In the genomic region with DNA sequence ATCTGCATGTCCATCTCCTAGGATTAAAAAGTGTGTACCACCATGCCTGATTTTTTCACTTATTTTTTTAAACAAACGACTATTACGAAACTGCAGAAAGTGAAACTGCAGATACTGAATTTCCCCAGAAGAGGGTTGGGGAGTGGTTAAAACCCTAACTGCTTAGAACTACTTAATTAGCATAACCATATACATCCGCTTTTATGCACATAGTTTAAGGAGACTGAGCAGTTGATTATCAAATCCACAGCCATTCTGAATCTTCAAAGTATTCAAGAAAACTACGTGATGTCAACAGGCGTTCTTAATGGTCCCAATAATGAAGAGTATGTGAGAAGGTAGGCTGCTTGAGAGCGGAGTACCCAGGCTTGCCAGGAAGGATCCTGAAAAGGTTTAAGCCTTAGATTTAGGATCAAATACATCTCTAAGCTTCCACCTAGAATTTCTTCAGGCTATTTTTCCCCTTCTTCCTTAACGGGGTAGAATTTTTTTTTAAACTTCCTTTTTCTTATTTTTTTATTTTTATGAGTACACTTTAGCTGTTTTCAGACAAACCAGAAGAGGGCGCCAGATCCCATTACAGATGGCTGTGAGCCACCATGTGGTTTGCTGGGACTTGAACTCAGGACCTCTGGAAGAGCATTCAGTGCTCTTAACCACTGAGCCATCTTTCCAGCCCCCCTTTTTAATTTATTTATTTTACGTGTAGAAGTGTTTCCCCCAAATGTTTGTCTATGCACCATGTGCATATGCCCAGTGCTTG, we compare ENCODE assay signal across 9 mouse cellular contexts. TPM values are rescaled to one million over a fixed set of nuclear protein-coding genes. Genes with fewer than 3 reads are reported as not detected.
DNase-seq lines count a peak whose midpoint lies in the region; ATAC-seq and TF ChIP-seq lines count a peak whose summit lies in the region.
"Had no signal": no experiment of that assay in that cellular context is flagged by ENCODE, and none has a peak within 500 bp of the region (broad histone marks: within the 10 kb centered on the region; RNA-seq: fewer than 3 reads in every experiment).

No protein-coding gene starts in this region.

- peaks cover 2% of the 10 kb centered on the region for H3K4me1 ChIP-seq in bone marrow, adult 2 months (ENCODE audit: control insufficient read depth, insufficient read depth, low read length)

- H3K27ac ChIP-seq in bone marrow, adult 2 months (ENCODE audit: control insufficient read depth, insufficient read depth, low read depth, low read length, poor library complexity): peak overlapping the region; percentile 54; the same call in 1 of the 2 replicates
- H3K27ac ChIP-seq: midbrain, embryonic 12.5 days had no signal

- peak; percentile 38; the same call in 1 of the 2 replicates for TF ChIP-seq CTCF in bone marrow, adult 2 months (IDR thresholded peaks at IDR 0.05; ENCODE audit: control insufficient read depth, insufficient read depth, low read length)

- peak overlapping the region; percentile 52 for H3K4me3 ChIP-seq in bone marrow, adult 2 months (replicated peaks; ENCODE audit: control insufficient read depth, low read depth, low read length)
- H3K4me3 ChIP-seq: midbrain, embryonic 12.5 days had no signal

- intact Hi-C loops in left cerebral cortex, postnatal 4 days (cut with DNase I): no loop called here
- intact Hi-C loops in left cerebral cortex, postnatal 36 days (cut with DNase I): loop anchor here (2.0 to 5.0 kb wide), 2 partner anchors 58 to 83 kb away; no protein-coding TSS in a partner anchor

- DNase-seq in adrenal gland, adult 18-20 months (ENCODE audit: low spot score in 2 of 2): peak; percentile 16 to 37
- DNase-seq in adrenal gland, postnatal 4 days (ENCODE audit: low spot score in 2 of 2): no peak
- DNase-seq in left cerebral cortex, postnatal 4 days: peak; percentile 28
- no peak for DNase-seq in left cerebral cortex, postnatal 36 days (ENCODE audit: low spot score in 2 of 2)
- DNase-seq in kidney, postnatal 14 days: peak; percentile 42
- DNase-seq in spleen, postnatal 36 days (ENCODE audit: low spot score in 2 of 2): peak; percentile 36 to 50

- TF ChIP-seq POLR2A in bone marrow, adult 2 months (IDR thresholded peaks at IDR 0.05; ENCODE audit: borderline replicate concordance, control insufficient read depth, low read depth, low read length): no peak

- no peak for ATAC-seq in erythroblast, adult 5-6 weeks (replicated peaks; ENCODE audit: low FRiP score, poor library complexity, severe bottlenecking)

- WGBS in bone marrow, adult 2 months: 16% methylated on average over 9 of the region's 9 CpGs

RNA-seq across cellular contexts. Expression of gene Pfkm, which starts 2.8 kb away (rescaled TPM):
- 10 to 100 TPM; 71.0 to 86.3 TPM for total RNA-seq in adrenal gland, adult 18-20 months (2021)
- total RNA-seq in adrenal gland, postnatal 4 days (2021): 10 to 100 TPM; 76.5 to 88.7 TPM
- 100 to 1,000 TPM; 156 to 177 TPM for total RNA-seq in left cerebral cortex, postnatal 4 days (2021)
- 100 to 1,000 TPM; 381 to 455 TPM for total RNA-seq in left cerebral cortex, postnatal 36 days (2021)
- polyA plus RNA-seq in bone marrow, adult 2 months (2011; ENCODE audit: insufficient read depth, insufficient read length, low replicate concordance, missing spikeins): 22.9 and 23.0 TPM in 2 replicates
- 0.58 and 4.0 TPM in 2 replicates for total RNA-seq in erythroblast, adult 5-6 weeks (2015; ENCODE audit: low replicate concordance)
- total RNA-seq in erythroblast, adult 5-6 weeks (2017; ENCODE audit: low replicate concordance): 6.4 and 6.7 TPM in 2 replicates

RNA-seq across cellular contexts. Expression of gene Senp1, which starts 3.9 kb away (rescaled TPM):
- total RNA-seq in adrenal gland, adult 18-20 months (2021): 10 to 100 TPM; 16.3 to 16.9 TPM
- total RNA-seq in adrenal gland, postnatal 4 days (2021): 10 to 100 TPM; 26.0 to 28.8 TPM
- 10 to 100 TPM; 20.2 to 20.6 TPM for total RNA-seq in left cerebral cortex, postnatal 4 days (2021)
- 10 to 100 TPM in 1 of 2 experiments, 1 to 10 TPM in 1; 9.8 to 14.5 TPM for total RNA-seq in left cerebral cortex, postnatal 36 days (2021)
- 23.1 and 27.6 TPM in 2 replicates for polyA plus RNA-seq in bone marrow, adult 2 months (2011; ENCODE audit: insufficient read depth, insufficient read length, low replicate concordance, missing spikeins)
- total RNA-seq in erythroblast, adult 5-6 weeks (2015; ENCODE audit: low replicate concordance): 20.9 and 23.2 TPM in 2 replicates
- 20.1 and 22.3 TPM in 2 replicates for total RNA-seq in erythroblast, adult 5-6 weeks (2017; ENCODE audit: low replicate concordance)

Comparison
In these comparisons a context has a peak if more than half of its experiments do, and no peak if none do; other contexts are left out.
1. DNase-seq: peak in adrenal gland, adult 18-20 months (2 of 2), left cerebral cortex, postnatal 4 days (single experiment), kidney, postnatal 14 days (single experiment) and spleen, postnatal 36 days (2 of 2); none in adrenal gland, postnatal 4 days (0 of 2) and left cerebral cortex, postnatal 36 days (0 of 2).
2. RNA of gene Pfkm, which starts 2.8 kb away (total RNA-seq): 381 to 455 TPM in left cerebral cortex, postnatal 36 days, 156 to 177 TPM in left cerebral cortex, postnatal 4 days, 76.5 to 88.7 TPM in adrenal gland, postnatal 4 days and 71.0 to 86.3 TPM in adrenal gland, adult 18-20 months; 0.58 to 6.7 TPM in erythroblast, adult 5-6 weeks; every median in the first group is over 4 times any median in the second.